Mouse (Mus musculus) small intestine, adult 2 months (tissue): ENCODE measurements around the gene Sema3c.

Source experiments
- CTCF ChIP-seq: fragments of 200-500 bp; IDR thresholded peaks from 2 replicates; pipeline ENCODE4 v1.5.1; 2012; ENCODE audit warnings: low read depth, mild to moderate bottlenecking, control low read depth, inconsistent platforms, low read length, moderate library complexity, mixed read lengths; ENCODE audit not compliant: insufficient replicate concordance, insufficient read length; ENCODE audit errors: extremely low read depth
- POLR2A ChIP-seq: fragments of 200-500 bp; IDR thresholded peaks from 2 replicates; pipeline ENCODE4 v1.6.1; 2012; ENCODE audit warnings: low read depth, mild to moderate bottlenecking, control low read depth, inconsistent platforms, low read length, moderate library complexity

DNA sequence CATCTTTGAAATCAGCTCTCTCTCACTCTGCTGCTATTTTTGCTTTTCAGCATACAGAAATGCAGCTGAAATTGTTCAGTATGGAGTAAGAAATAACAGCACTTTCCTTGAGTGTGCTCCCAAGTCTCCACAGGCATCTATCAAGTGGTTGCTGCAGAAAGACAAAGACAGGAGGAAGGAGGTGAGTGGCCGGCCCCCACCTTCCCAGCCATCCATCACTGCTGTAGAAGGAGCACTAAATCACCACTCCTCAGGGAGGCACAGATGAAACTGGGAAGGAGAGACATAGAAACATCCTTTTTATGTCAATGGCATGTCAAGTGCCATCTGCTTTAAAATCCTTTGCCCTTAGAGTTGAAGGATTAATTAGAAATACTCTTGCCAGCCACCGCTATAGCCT is 149.9 kb downstream of the Sema3c start:
- no peak for TF ChIP-seq CTCF
- no peak for TF ChIP-seq POLR2A
